Mouse (Mus musculus): ENCODE measurements around the gene Esyt3. TPM values are rescaled to one million over a fixed set of nuclear protein-coding genes. Genes with fewer than 3 reads are reported as not detected.

Gene Esyt3
- total RNA-seq (2023): not detected

DNA sequence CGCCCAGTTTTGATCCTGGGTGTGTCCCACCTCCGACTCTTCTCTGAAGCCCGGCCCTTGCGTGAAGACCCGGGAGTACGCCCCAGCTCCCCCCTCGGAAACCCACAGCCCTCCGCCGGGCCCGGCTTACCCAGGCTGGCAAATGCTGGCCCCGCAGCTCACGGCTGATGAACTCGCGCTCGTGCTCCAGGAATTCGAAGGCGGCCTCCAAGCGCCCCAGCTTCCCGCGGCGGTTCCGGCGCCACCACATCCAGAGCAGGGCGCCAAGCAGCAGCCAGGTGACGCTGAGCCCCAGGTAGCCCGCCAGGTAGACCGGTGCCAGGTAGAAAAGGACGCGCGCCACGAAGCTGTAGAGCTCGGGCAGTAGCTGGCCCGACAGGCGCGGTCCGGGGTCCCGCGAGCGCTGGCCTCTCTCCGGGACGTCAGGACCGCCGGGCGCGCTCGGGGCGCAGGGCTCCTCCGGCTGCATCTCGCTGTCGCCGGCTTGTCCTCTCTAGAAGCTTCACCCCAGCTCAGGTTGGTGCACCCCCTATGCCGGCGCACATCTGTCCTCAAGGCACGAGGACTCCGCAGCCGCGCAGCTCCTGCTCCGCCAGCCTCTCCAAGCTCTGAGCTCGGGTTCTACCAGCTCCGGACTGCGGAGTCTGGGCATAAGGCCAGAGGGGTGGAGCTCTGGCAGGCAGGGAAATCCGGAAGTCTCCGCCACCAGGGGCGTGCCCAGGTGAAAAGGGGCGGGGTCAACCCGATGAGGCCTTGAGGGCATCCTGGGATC lies at the start of gene Esyt3:
Gene Esyt3, minus strand, starts transcription at position 637 of the 772 bp plus-strand sequence.

Other genes with a start within 250 kb of the Esyt3 start
- 10 to 100 TPM; 30.3 to 37.0 TPM for gene Pik3cb, start 217.9 kb downstream of the Esyt3 start, total RNA-seq (2023)
- not detected for gene Faiml, start 121.3 kb downstream of the Esyt3 start, total RNA-seq (2023)
- gene Cep70, start 115.2 kb downstream of the Esyt3 start, total RNA-seq (2023): 10 to 100 TPM; 18.5 to 19.1 TPM
- gene Mras, start 78.8 kb upstream of the Esyt3 start, total RNA-seq (2023): 1 to 10 TPM; 3.9 to 7.5 TPM
- gene Nme9, start 92.9 kb upstream of the Esyt3 start, total RNA-seq (2023): not detected
- 10 to 100 TPM; 17.7 to 18.9 TPM for gene Armc8, start 210.3 kb upstream of the Esyt3 start, total RNA-seq (2023)
- gene Dbr1, start 217.2 kb upstream of the Esyt3 start, total RNA-seq (2023): 10 to 100 TPM; 12.4 to 12.6 TPM